Mouse (Mus musculus) bone marrow, adult 2 months (tissue): Measurements from ENCODE around the gene Surf6.

Experiments used
- CTCF ChIP-seq: fragments of 200-500 bp; IDR thresholded peaks from 2 replicates; pipeline ENCODE4 v1.5.1; 2011; ENCODE audit warnings: low read length, control low read depth; ENCODE audit not compliant: control insufficient read depth, insufficient read depth
- POLR2A ChIP-seq: fragments of 200-500 bp; IDR thresholded peaks from 2 replicates; pipeline ENCODE4 v1.6.1; 2011; ENCODE audit warnings: low read depth, mild to moderate bottlenecking, control low read depth, low read length, borderline replicate concordance; ENCODE audit not compliant: control insufficient read depth

DNA sequence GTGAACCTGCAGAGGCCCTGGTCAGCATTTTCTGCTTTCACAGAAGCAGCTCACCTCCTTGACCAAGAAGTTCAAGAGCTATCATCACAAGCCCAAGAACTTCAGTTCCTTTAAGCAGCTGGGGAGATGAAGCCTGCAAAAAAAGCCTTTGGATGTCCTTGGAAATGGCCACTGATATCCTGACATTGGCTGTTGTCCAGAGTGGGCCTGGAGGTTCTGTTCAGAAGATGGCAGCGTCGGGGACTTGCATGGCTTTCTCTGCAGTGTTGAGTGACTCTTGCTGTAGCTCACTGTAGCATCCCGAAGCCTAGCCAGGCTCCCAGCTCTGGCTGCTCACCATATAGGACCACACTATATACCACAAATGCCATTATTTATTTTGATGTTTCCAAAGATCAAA lies 17.0 kb upstream of the Surf6 start:
- no peak for TF ChIP-seq CTCF
- no peak for TF ChIP-seq POLR2A
